Mouse (Mus musculus) erythroblast, embryonic 14.5 days (primary cell): Measurements from ENCODE around the gene Lhx6. TPM values are rescaled to one million over a fixed set of nuclear protein-coding genes. Genes with fewer than 3 reads are reported as not detected.

ENCODE experiments used
- H3K27me3 ChIP-seq: 2 replicates; pipeline ENCODE4 v1.6.1; 2012; ENCODE audit warnings: inconsistent platforms; ENCODE audit not compliant: control insufficient read depth
- H3K36me3 ChIP-seq: 2 replicates; pipeline ENCODE4 v1.6.1; 2012; ENCODE audit warnings: mild to moderate bottlenecking, inconsistent platforms; ENCODE audit not compliant: control insufficient read depth
- H3K4me1 ChIP-seq: 2 replicates; pipeline ENCODE4 v1.6.1; 2012; ENCODE audit warnings: inconsistent platforms; ENCODE audit not compliant: control insufficient read depth
- H3K4me3 ChIP-seq: replicated peaks from 2 replicates; pipeline ENCODE3; 2012; ENCODE audit warnings: moderate library complexity, mild to moderate bottlenecking, inconsistent platforms
- H3K9me3 ChIP-seq: 2 replicates; pipeline ENCODE4 v1.6.1; 2012; ENCODE audit warnings: low read length, inconsistent platforms, mixed read lengths; ENCODE audit not compliant: control insufficient read depth
- GATA1 ChIP-seq: IDR thresholded peaks from 2 replicates; pipeline ENCODE4 v1.6.1; 2012; ENCODE audit warnings: low read length, inconsistent platforms, mixed read lengths
- TAL1 ChIP-seq: IDR thresholded peaks from 3 replicates; pipeline ENCODE4 v1.6.1; 2012; ENCODE audit warnings: low read length, inconsistent platforms, mixed read lengths
- polyA plus RNA-seq: library from polyadenylated mRNA; stranded (reverse); fragments of >175 nt; gene quantifications from 2 replicates; pipeline ENCODE4 v1.2.3, GENCODE M21; 2012

The Lhx6 gene
- polyA plus RNA-seq, 1 experiment = not detected

- H3K9me3 ChIP-seq = no peaks in the 10 kb centered on the region; the same call in 1 of the 2 replicates
- H3K27me3 ChIP-seq = peaks cover 100% of the 10 kb centered on the region
- no peak for TF ChIP-seq TAL1
- TF ChIP-seq GATA1 = no peak
- no peaks in the 10 kb centered on the region for H3K4me1 ChIP-seq
- no peaks in the 10 kb centered on the region for H3K36me3 ChIP-seq
- H3K4me3 ChIP-seq = no peak overlapping the region
Observed at GRCm38 (mm10) chr2:36097129-36097815, 7.9 kb downstream of the Lhx6 start.

- Histone ChIP-seq H3K36me3 (no peaks in the 10 kb centered on the region), H3K4me3 (no peak overlapping the region), H3K27me3 (peaks cover 100% of the 10 kb centered on the region), H3K4me1 (peaks cover 9% of the 10 kb centered on the region), H3K9me3 (peaks cover 3% of the 10 kb centered on the region; the same call in 1 of the 2 replicates)
- TF ChIP-seq TAL1 (no peak), GATA1 (no peak)
Observed at GRCm38 (mm10) chr2:36093914-36094475, 11.2 kb downstream of the Lhx6 start.

GRCm38 (mm10) chr2:36093301-36093700 is 11.9 kb downstream of the Lhx6 start:
- H3K27me3 ChIP-seq = peaks cover 98% of the 10 kb centered on the region
- no peak overlapping the region for H3K4me3 ChIP-seq
- H3K4me1 ChIP-seq = peaks cover 9% of the 10 kb centered on the region

GRCm38 (mm10) chr2:36092748-36093147 is 12.5 kb downstream of the Lhx6 start:
- peaks cover 3% of the 10 kb centered on the region; the same call in 1 of the 2 replicates for H3K9me3 ChIP-seq
- peaks cover 96% of the 10 kb centered on the region for H3K27me3 ChIP-seq
- TF ChIP-seq GATA1 = no peak
- TF ChIP-seq TAL1 = no peak
- H3K4me3 ChIP-seq = no peak overlapping the region
- H3K4me1 ChIP-seq = peaks cover 9% of the 10 kb centered on the region
- H3K36me3 ChIP-seq = no peaks in the 10 kb centered on the region

More at GRCm38 (mm10) chr2:36093301-36093700, 11.9 kb downstream of the Lhx6 start:
- no peaks in the 10 kb centered on the region for H3K36me3 ChIP-seq
- H3K9me3 ChIP-seq = peaks cover 3% of the 10 kb centered on the region; the same call in 1 of the 2 replicates
- TF ChIP-seq TAL1 (no peak), GATA1 (no peak)

- Histone ChIP-seq H3K4me1 (peaks cover 9% of the 10 kb centered on the region), H3K4me3 (peak overlapping the region; percentile 54), H3K36me3 (no peaks in the 10 kb centered on the region), H3K9me3 (peaks cover 3% of the 10 kb centered on the region; the same call in 1 of the 2 replicates), H3K27me3 (peaks cover 88% of the 10 kb centered on the region)
- TF ChIP-seq TAL1 (no peak), GATA1 (no peak)
Observed at GRCm38 (mm10) chr2:36090853-36091741, 14.1 kb downstream of the Lhx6 start.

- Histone ChIP-seq H3K36me3 (no peaks in the 10 kb centered on the region), H3K4me3 (no peak overlapping the region), H3K4me1 (peaks cover 9% of the 10 kb centered on the region), H3K9me3 (peaks cover 3% of the 10 kb centered on the region; the same call in 1 of the 2 replicates), H3K27me3 (peaks cover 69% of the 10 kb centered on the region)
- TF ChIP-seq GATA1 (no peak), TAL1 (no peak)
Observed at GRCm38 (mm10) chr2:36089190-36089589, 16.0 kb downstream of the Lhx6 start.

- Histone ChIP-seq H3K27me3 (peaks cover 28% of the 10 kb centered on the region), H3K4me3 (no peak overlapping the region), H3K36me3 (no peaks in the 10 kb centered on the region), H3K9me3 (no peaks in the 10 kb centered on the region), H3K4me1 (no peaks in the 10 kb centered on the region)
- TF ChIP-seq GATA1 (no peak), TAL1 (no peak)
Observed at GRCm38 (mm10) chr2:36085041-36085440, 20.2 kb downstream of the Lhx6 start.

GRCm38 (mm10) chr2:36082802-36083580 is 22.2 kb downstream of the Lhx6 start:
- H3K4me3 ChIP-seq = no peak overlapping the region
- H3K36me3 ChIP-seq = no peaks in the 10 kb centered on the region
- peaks cover 11% of the 10 kb centered on the region for H3K27me3 ChIP-seq
- H3K9me3 ChIP-seq = no peaks in the 10 kb centered on the region
- no peak for TF ChIP-seq TAL1
- TF ChIP-seq GATA1 = no peak
- no peaks in the 10 kb centered on the region for H3K4me1 ChIP-seq
